Mouse (Mus musculus) kidney, adult 2 months (tissue): ENCODE data around the gene Cyp2u1. TPM values are rescaled to one million over a fixed set of nuclear protein-coding genes. Genes with fewer than 3 reads are reported as not detected.
A peak's percentile ranks its signal among the peaks of the same experiment; 100 is the strongest.

Source experiments
- DNase-seq: peaks from one replicate; pipeline ENCODE4 v3.0.0; 2021
- H3K27ac ChIP-seq: fragments of 200-500 bp; 2 replicates; pipeline ENCODE4 v1.5.1; 2012; ENCODE audit warnings: low read depth, low read length, control low read depth, inconsistent platforms; ENCODE audit not compliant: insufficient read depth
- H3K27me3 ChIP-seq: fragments of 200-500 bp; replicated peaks from 2 replicates; pipeline ENCODE4 v1.6.1; 2012; ENCODE audit warnings: mild to moderate bottlenecking, moderate library complexity, low read length, inconsistent platforms; ENCODE audit not compliant: control insufficient read depth, insufficient read depth
- H3K36me3 ChIP-seq: fragments of 200-500 bp; 2 replicates; pipeline ENCODE4 v1.6.1; 2012; ENCODE audit warnings: mild to moderate bottlenecking, moderate library complexity, low read length, inconsistent platforms; ENCODE audit not compliant: control insufficient read depth, insufficient read depth
- H3K4me1 ChIP-seq: fragments of 200-500 bp; 2 replicates; pipeline ENCODE4 v1.6.1; 2011; ENCODE audit warnings: low read length; ENCODE audit not compliant: control insufficient read depth, insufficient read depth
- H3K4me3 ChIP-seq: fragments of 200-500 bp; 2 replicates; pipeline ENCODE4 v1.5.1; 2011; ENCODE audit warnings: mild to moderate bottlenecking, low read depth, low read length, control low read depth; ENCODE audit not compliant: insufficient read depth
- CTCF ChIP-seq: fragments of 200-500 bp; conservative IDR thresholded peaks from 2 replicates; pipeline ENCODE4 v1.5.1; 2011; ENCODE audit warnings: low read depth, mild to moderate bottlenecking, control low read depth, low read length, moderate library complexity, mixed read lengths; ENCODE audit not compliant: insufficient read depth, insufficient read length
- POLR2A ChIP-seq: fragments of 200-500 bp; IDR thresholded peaks from one replicate; pipeline ENCODE4 v1.6.1; 2011; ENCODE audit warnings: low read depth, low read length, control low read depth
- WGBS: fragments of 180-500 bp; shearing (Covaris S2); methylation state at CpG from one replicate; pipeline ENCODE4 v1.1.7; 2018; 5-methylcytosine and 5-hydroxymethylcytosine counted together
- polyA plus RNA-seq: library from polyadenylated mRNA; depleted of rRNA; stranded (reverse); fragments of >200 nt; gene quantifications from 2 replicates; pipeline ENCODE4 v1.2.3, GENCODE M21; 2012

The Cyp2u1 gene
- polyA plus RNA-seq, 1 experiment: 7.8 TPM

DNA sequence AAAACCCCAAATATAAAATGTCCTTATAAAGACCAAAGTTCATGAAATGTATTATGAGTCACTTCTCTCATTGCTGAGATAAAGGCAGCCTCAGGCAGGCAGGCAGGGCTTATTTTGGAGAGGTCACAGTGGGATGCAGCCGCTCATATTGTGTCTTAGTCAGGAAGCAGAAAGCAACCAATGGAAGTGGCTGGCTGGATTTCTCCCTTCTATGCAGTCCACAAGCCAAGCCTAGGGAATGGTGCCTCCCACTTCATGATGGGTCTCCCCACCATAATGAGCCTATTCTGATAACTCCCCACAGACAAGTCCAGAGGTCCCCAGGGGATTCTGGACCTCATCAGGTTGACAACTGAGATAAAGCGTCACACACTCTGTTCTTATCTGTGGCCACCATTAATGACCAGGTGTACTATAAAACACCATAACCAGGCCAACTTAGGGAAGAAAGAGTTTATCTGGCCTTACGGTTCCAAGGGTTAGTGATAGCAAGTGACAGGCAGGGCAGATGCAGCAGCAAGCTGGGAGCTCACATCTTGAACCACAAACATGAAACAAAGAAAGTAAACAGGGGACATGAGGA, 47.5 kb downstream of the Cyp2u1 start:
- no peaks in the 10 kb centered on the region for H3K27me3 ChIP-seq
- no peak overlapping the region for H3K27ac ChIP-seq
- WGBS: 96% methylated on average over 3 of the region's 3 CpGs
- no peaks in the 10 kb centered on the region for H3K36me3 ChIP-seq
- TF ChIP-seq POLR2A (no peak), CTCF (no peak)
- DNase-seq: no peak
- H3K4me1 ChIP-seq: no peaks in the 10 kb centered on the region; the same call in 1 of the 2 replicates
- no peak overlapping the region for H3K4me3 ChIP-seq

DNA sequence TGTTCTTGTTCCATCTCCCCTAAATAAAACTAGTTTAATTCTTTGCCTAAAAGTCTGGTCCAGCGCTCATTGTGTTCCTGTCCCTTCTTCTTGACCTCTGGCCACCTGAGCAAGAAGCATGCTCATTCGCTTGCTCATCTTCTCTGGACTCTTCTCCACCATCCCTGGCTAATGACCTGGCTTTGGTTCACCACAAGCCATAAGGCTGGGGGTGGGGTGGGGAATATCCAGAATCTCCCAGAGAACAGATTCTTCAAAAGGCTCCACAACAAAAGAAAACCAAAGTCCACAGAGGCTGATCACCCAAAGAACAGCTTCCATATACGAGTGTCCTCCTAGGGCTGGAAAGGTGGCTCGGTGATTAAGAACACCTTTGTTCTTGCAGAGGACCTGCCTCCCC, 48.0 kb downstream of the Cyp2u1 start:
- peak; percentile 70 for DNase-seq
- 77% methylated on average over 4 of the region's 4 CpGs for WGBS
- no peak overlapping the region for H3K4me3 ChIP-seq
- TF ChIP-seq CTCF (no peak), POLR2A (no peak)
- no peaks in the 10 kb centered on the region for H3K27me3 ChIP-seq
- no peaks in the 10 kb centered on the region for H3K36me3 ChIP-seq
- H3K4me1 ChIP-seq: no peaks in the 10 kb centered on the region; the same call in 1 of the 2 replicates
- H3K27ac ChIP-seq: no peak overlapping the region

DNA sequence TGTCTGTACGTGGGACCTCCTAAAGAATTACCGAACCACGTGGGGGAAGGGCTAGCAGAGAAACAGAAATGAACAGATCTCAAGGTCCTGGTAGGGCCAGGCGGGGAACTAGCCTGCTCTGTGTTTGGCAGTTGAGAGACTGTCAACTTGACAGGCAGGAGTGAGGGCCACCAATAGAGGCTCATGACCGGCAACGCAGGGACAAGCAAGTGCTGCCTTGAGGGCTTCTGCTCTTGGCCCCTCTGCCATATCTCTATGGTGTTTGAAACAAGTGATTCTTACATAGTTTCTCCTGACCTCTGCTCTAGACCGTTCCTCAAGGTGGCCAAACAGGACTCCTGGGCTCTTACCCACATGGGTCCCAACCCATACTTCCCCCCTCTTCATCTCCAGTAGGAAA, 51.4 kb downstream of the Cyp2u1 start:
- H3K4me1 ChIP-seq: 0 out of 2 replicates have a peak, but pooled peaks cover 2% of the 10 kb centered on the region
- no peaks in the 10 kb centered on the region for H3K36me3 ChIP-seq
- TF ChIP-seq POLR2A (no peak), CTCF (no peak)
- no peak for DNase-seq
- 89% methylated on average over 7 of the region's 7 CpGs for WGBS
- H3K27ac ChIP-seq: no peak overlapping the region
- no peaks in the 10 kb centered on the region for H3K27me3 ChIP-seq
- no peak overlapping the region for H3K4me3 ChIP-seq

DNA sequence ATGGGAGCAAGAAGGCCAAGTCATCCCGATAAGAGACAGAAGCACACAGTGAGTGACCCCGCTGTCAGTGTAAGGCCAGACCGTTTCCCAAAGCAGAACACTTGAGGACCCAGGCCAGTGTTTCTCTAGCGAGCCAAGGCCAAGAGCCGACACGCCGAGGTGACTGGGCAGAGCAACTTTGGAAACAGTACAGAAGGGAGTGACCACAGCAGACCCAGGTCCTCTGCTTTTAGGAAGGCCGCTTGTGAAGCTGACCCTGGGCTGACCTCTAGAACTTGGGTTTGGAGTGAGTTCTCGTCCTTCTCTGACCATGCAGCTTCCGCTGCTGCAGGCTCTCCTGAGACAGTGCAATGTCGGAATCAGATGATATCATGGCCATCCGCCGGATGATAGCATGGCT, 52.0 kb downstream of the Cyp2u1 start:
- DNase-seq: no peak
- H3K27ac ChIP-seq: no peak overlapping the region
- H3K4me3 ChIP-seq: no peak overlapping the region
- no peaks in the 10 kb centered on the region for H3K36me3 ChIP-seq
- peaks cover 9% of the 10 kb centered on the region; the same call in 1 of the 2 replicates for H3K4me1 ChIP-seq
- 77% methylated on average over 13 of the region's 13 CpGs for WGBS
- TF ChIP-seq CTCF (no peak), POLR2A (no peak)
- no peaks in the 10 kb centered on the region for H3K27me3 ChIP-seq

DNA sequence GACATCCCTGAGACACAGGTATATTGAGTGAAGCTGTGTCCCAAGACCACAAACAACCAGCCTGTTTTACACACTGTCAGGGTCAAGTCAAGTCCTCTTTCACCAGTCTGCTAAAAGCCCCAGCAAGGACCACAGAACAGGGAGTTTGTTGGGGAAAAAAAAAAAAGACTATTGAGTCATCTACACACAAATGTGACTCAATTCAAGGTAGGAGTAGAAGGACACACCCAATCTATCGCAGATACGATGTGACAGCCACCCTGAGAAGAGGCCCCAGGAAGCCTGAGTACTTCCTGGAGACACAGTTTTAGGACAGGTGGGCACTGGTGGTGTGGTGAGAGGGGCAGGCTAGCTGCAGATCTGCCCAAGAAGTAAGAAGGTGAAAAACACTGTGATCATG, 52.7 kb downstream of the Cyp2u1 start:
- H3K27ac ChIP-seq: no peak overlapping the region

DNA sequence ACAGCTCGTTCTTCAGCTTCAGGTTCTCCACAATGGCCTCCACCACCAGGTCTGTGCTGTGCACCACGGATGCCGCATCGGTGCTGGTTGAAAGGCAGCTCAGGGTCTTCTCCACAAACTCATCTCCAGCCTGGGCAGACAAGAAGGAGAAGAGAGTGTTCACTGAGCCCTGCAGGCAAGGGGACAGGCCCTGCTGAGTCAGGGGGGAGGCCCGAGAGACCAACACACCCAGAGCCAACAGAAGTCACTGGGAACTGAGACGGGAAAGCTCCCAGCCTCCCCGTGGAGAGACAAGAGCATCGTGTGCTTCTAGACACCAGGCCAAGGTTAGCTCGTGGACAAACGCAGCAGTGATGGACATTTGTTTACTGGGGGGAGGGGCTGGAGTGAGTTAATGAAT, 54.6 kb downstream of the Cyp2u1 start:
- H3K4me1 ChIP-seq: peaks cover 11% of the 10 kb centered on the region; the same call in 1 of the 2 replicates
- H3K27ac ChIP-seq: no peak overlapping the region
- H3K27me3 ChIP-seq: no peaks in the 10 kb centered on the region
- TF ChIP-seq CTCF: no peak
- TF ChIP-seq POLR2A: no peak
- 71% methylated on average over 10 of the region's 10 CpGs for WGBS
- no peaks in the 10 kb centered on the region for H3K36me3 ChIP-seq
- no peak overlapping the region for H3K4me3 ChIP-seq
- DNase-seq: no peak

More for the DNA sequence above, 52.7 kb downstream of the Cyp2u1 start:
- H3K4me3 ChIP-seq: no peak overlapping the region
- no peaks in the 10 kb centered on the region for H3K27me3 ChIP-seq
- WGBS: 81% methylated on average over 2 of the region's 2 CpGs
- no peak for TF ChIP-seq CTCF
- no peak for TF ChIP-seq POLR2A
- H3K4me1 ChIP-seq: peaks cover 11% of the 10 kb centered on the region; the same call in 1 of the 2 replicates
- no peaks in the 10 kb centered on the region for H3K36me3 ChIP-seq
- no peak for DNase-seq

DNA sequence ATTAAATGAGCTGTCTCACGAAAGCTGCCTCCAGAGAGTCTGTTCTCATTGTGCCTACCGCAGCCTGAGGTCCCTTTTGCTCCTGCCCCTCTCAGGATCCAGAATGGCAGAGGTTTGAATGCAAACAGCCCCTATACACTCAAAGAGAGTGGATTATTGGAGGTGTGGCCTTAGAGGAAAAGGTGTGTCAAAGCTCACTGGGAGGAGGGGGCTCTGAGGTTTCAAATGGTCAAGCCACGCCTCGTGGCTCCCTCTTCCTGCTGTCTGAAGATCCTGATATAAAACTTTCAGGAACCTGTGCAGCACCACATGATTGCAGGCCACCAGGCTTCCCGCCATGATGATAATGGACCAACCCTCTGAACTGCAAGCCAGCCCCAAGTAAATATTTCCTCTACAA, 55.2 kb downstream of the Cyp2u1 start:
- Histone ChIP-seq H3K27me3 (no peaks in the 10 kb centered on the region), H3K4me3 (no peak overlapping the region), H3K27ac (no peak overlapping the region), H3K4me1 (peaks cover 11% of the 10 kb centered on the region; the same call in 1 of the 2 replicates), H3K36me3 (no peaks in the 10 kb centered on the region)
- 82% methylated on average over 5 of the region's 5 CpGs for WGBS
- TF ChIP-seq POLR2A: no peak
- no peak for TF ChIP-seq CTCF
- no peak for DNase-seq
